Mouse (Mus musculus) lung, adult 2 months (tissue): ENCODE measurements at regions not wholly inside any gene's neighbourhood (a gene's known extent, or its start where the extent isn't known, plus 50 kb on each side); places are given as distances from the start of the nearest gene placed in this dataset.
"Not testable (repeated sequence)": the region's sequence is repeated elsewhere in the genome, so short reads cannot be mapped to it uniquely, and the experiment has no call there.

ENCODE experiments used
- CTCF ChIP-seq: fragments of 200-500 bp; IDR thresholded peaks from 2 replicates; pipeline ENCODE4 v1.5.1; 2011; ENCODE audit warnings: mild to moderate bottlenecking, low read length, control low read depth; ENCODE audit not compliant: insufficient read depth
- POLR2A ChIP-seq: fragments of 200-500 bp; IDR thresholded peaks from 2 replicates; pipeline ENCODE4 v1.6.1; 2011; ENCODE audit warnings: low read depth, mild to moderate bottlenecking, control low read depth, low read length, borderline replicate concordance; ENCODE audit errors: extremely low read depth

DNA sequence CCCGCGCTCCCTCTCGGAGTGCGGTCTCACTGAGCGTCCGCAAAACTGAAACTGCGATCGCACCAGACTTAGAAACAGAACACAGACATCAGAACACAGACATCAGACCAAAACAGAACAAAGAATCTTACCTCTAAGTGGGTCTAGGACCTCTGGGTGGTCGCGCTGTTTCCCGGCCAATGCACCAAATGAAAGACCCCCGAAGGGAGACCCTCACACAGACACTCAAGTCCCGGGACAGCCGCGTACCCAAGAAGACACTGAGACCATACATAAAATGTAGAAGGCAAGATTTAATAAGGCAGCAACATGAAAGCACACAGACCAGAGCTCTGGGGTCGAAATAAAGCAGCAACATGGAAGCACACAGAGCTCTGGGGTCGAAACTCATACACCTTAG is 341.1 kb downstream of the Gm21739 start:
- TF ChIP-seq POLR2A, CTCF: not testable (repeated sequence)
